Mouse (Mus musculus) lung, postnatal 0 days (tissue): ENCODE measurements around the gene Aph1a.

Experiments used
- CTCF ChIP-seq: IDR thresholded peaks from 2 replicates; pipeline ENCODE4 v1.5.1; 2016; ENCODE audit warnings: antibody characterized with exemption, mild to moderate bottlenecking
- EP300 ChIP-seq: IDR thresholded peaks from 2 replicates; pipeline ENCODE4 v1.6.1; 2016; ENCODE audit warnings: antibody characterized with exemption, mild to moderate bottlenecking, control low read depth

GRCm38 (mm10) chr3:95902373-95902625, 8.5 kb downstream of the Aph1a start:
- TF ChIP-seq CTCF (no peak), EP300 (no peak)
